Mouse (Mus musculus) CH12.LX (cell line): ENCODE results near the gene Shc2. TPM values are rescaled to one million over a fixed set of nuclear protein-coding genes. Genes with fewer than 3 reads are reported as not detected.

ENCODE experiments used
- DNase-seq: peaks from one replicate; pipeline ENCODE4 v3.0.0-alpha.2; 2013; ENCODE audit errors: extremely low read depth
- H3K27ac ChIP-seq: 2 replicates; pipeline ENCODE4 v1.5.1; 2012; ENCODE audit warnings: low read depth, mild to moderate bottlenecking, control low read depth, moderate library complexity; ENCODE audit not compliant: insufficient read depth
- H3K27me3 ChIP-seq: replicated peaks from 2 replicates; pipeline ENCODE3; 2012; ENCODE audit warnings: inconsistent platforms
- H3K36me3 ChIP-seq, 2 experiments: replicated peaks in 1 of 2; 2 replicates each; pipeline versions ENCODE3 to v1.6.1; 2012; ENCODE audit warnings: inconsistent platforms in 1 of 2, low read length in 1 of 2, mild to moderate bottlenecking in 1 of 2, mixed read lengths in 1 of 2, moderate library complexity in 1 of 2; ENCODE audit not compliant: control insufficient read depth in 1 of 2, insufficient read depth in 1 of 2
- H3K4me1 ChIP-seq, 2 experiments: 2 replicates each; pipeline ENCODE4 v1.6.1; 2012; ENCODE audit warnings: inconsistent platforms in 1 of 2, moderate library complexity in 1 of 2; ENCODE audit not compliant: insufficient read depth in 2 of 2, control insufficient read depth in 1 of 2
- H3K4me2 ChIP-seq: 2 replicates; pipeline ENCODE4 v1.6.1; 2012; ENCODE audit warnings: low read depth, mild to moderate bottlenecking, control low read depth; ENCODE audit not compliant: poor library complexity, insufficient read depth, severe bottlenecking
- H3K4me3 ChIP-seq, 3 experiments: fragments of 150-350 bp in 1 of 3; sonication (generic) in 1 of 3; replicated peaks in 1 of 3; 2 replicates each; pipeline versions ENCODE3 to v1.5.1; 2011 to 2012; ENCODE audit warnings: low read depth in 2 of 3, low read length in 2 of 3, mild to moderate bottlenecking in 2 of 3, moderate library complexity in 2 of 3, control low read depth in 1 of 3, improper control_type of control experiment in 1 of 3, inconsistent platforms in 1 of 3, mixed read lengths in 1 of 3; ENCODE audit not compliant: poor library complexity in 1 of 3
- H3K79me2 ChIP-seq: replicated peaks from 2 replicates; pipeline ENCODE4 v1.6.1; 2012; ENCODE audit warnings: mild to moderate bottlenecking, moderate library complexity; ENCODE audit not compliant: control insufficient read depth, poor library complexity, insufficient read depth, severe bottlenecking; ENCODE audit errors: extremely low read depth
- H3K9ac ChIP-seq: 2 replicates; pipeline ENCODE4 v1.6.1; 2012; ENCODE audit warnings: low read depth, mild to moderate bottlenecking, control low read depth, moderate library complexity; ENCODE audit not compliant: insufficient read depth
- H3K9me3 ChIP-seq: replicated peaks from 2 replicates; pipeline ENCODE3; 2012; ENCODE audit warnings: low read length, inconsistent platforms, mixed read lengths
- CHD2 ChIP-seq: IDR thresholded peaks from 2 replicates; pipeline ENCODE4 v1.6.1; 2011; ENCODE audit warnings: low read length, improper control_type of control experiment
- CTCF ChIP-seq, 2 experiments: IDR thresholded peaks in 1 of 2; conservative IDR thresholded peaks in 1 of 2; 2 replicates each; pipeline ENCODE4 v1.5.1; 2011 to 2012; ENCODE audit warnings: low read depth in 2 of 2, low read length in 2 of 2, improper control_type of control experiment in 1 of 2, inconsistent platforms in 1 of 2, mild to moderate bottlenecking in 1 of 2, moderate library complexity in 1 of 2
- ELF1 ChIP-seq: IDR thresholded peaks from 2 replicates; pipeline ENCODE4 v1.6.1; 2014; ENCODE audit warnings: low read depth, mild to moderate bottlenecking, inconsistent platforms, low read length, improper control_type of control experiment
- EP300 ChIP-seq: IDR thresholded peaks from 2 replicates; pipeline ENCODE4 v1.6.1; 2011; ENCODE audit warnings: low read length, improper control_type of control experiment
- HCFC1 ChIP-seq: IDR thresholded peaks from 2 replicates; pipeline ENCODE4 v1.6.1; 2012; ENCODE audit warnings: low read depth, mild to moderate bottlenecking, inconsistent platforms, low read length, improper control_type of control experiment
- JUN ChIP-seq: IDR thresholded peaks from 2 replicates; pipeline ENCODE4 v1.6.1; 2011; ENCODE audit warnings: low read depth, mild to moderate bottlenecking, low read length, improper control_type of control experiment, moderate library complexity; ENCODE audit not compliant: insufficient read depth
- JUND ChIP-seq: conservative IDR thresholded peaks from 2 replicates; pipeline ENCODE4 v1.6.1; 2011; ENCODE audit warnings: low read depth, low read length, improper control_type of control experiment
- KAT2A ChIP-seq: IDR thresholded peaks from 2 replicates; pipeline ENCODE4 v1.6.1; 2012; ENCODE audit warnings: low read length, improper control_type of control experiment, inconsistent platforms; ENCODE audit not compliant: insufficient replicate concordance
- MAX ChIP-seq: IDR thresholded peaks from 2 replicates; pipeline ENCODE4 v1.6.1; 2011; ENCODE audit warnings: low read length, improper control_type of control experiment
- MAZ ChIP-seq: IDR thresholded peaks from 2 replicates; pipeline ENCODE4 v1.6.1; 2012; ENCODE audit warnings: low read depth, mild to moderate bottlenecking, inconsistent platforms, low read length, improper control_type of control experiment, moderate library complexity
- POLR2A ChIP-seq: IDR thresholded peaks from 2 replicates; pipeline ENCODE4 v1.6.1; 2011; ENCODE audit warnings: low read depth, mild to moderate bottlenecking, improper control_type of control experiment, low read length
- RAD21 ChIP-seq: IDR thresholded peaks from 2 replicates; pipeline ENCODE4 v1.6.1; 2011; ENCODE audit warnings: low read depth, mild to moderate bottlenecking, low read length, improper control_type of control experiment, moderate library complexity
- RCOR1 ChIP-seq: conservative IDR thresholded peaks from 2 replicates; pipeline ENCODE4 v1.6.1; 2012; ENCODE audit warnings: low read depth, mild to moderate bottlenecking, inconsistent platforms, low read length, improper control_type of control experiment
- SMC3 ChIP-seq: IDR thresholded peaks from 2 replicates; pipeline ENCODE4 v1.6.1; 2011; ENCODE audit warnings: low read depth, low read length, improper control_type of control experiment
- TCF12 ChIP-seq: IDR thresholded peaks from 2 replicates; pipeline ENCODE4 v1.6.1; 2014; ENCODE audit warnings: low read depth, mild to moderate bottlenecking, inconsistent platforms, low read length, improper control_type of control experiment
- UBTF ChIP-seq: IDR thresholded peaks from 2 replicates; pipeline ENCODE4 v1.6.1; 2012; ENCODE audit warnings: low read depth, mild to moderate bottlenecking, inconsistent platforms, low read length, improper control_type of control experiment, moderate library complexity
- USF1 ChIP-seq: IDR thresholded peaks from 2 replicates; pipeline ENCODE4 v1.6.1; 2014; ENCODE audit warnings: low read depth, mild to moderate bottlenecking, inconsistent platforms, low read length, improper control_type of control experiment
- ZC3H11A ChIP-seq: IDR thresholded peaks from 2 replicates; pipeline ENCODE4 v1.6.1; 2012; ENCODE audit warnings: low read depth, mild to moderate bottlenecking, inconsistent platforms, low read length, improper control_type of control experiment
- ZKSCAN1 ChIP-seq: IDR thresholded peaks from 2 replicates; pipeline ENCODE4 v1.6.1; 2012; ENCODE audit warnings: low read depth, inconsistent platforms, low read length, improper control_type of control experiment, borderline replicate concordance
- ZMIZ1 ChIP-seq: IDR thresholded peaks from 2 replicates; pipeline ENCODE4 v1.6.1; 2012; ENCODE audit warnings: low read depth, mild to moderate bottlenecking, inconsistent platforms, low read length, improper control_type of control experiment
- dilution Hi-C: fragments of 300-500 bp; cut with MboI; formaldehyde crosslinking; loops from 2 replicates; pipeline ENCODE4 v1.14.3; 2020; ENCODE audit warnings: low sequenced_read_pairs; ENCODE audit not compliant: extremely low pct_unique_long_range_greater_than_20kb, extremely low pct_ligation_motif_present
- in situ Hi-C: fragments of 300-500 bp; cut with MboI; formaldehyde crosslinking; loops from 3 replicates; pipeline ENCODE4 v1.14.3; 2019; ENCODE audit warnings: low sequenced_read_pairs, low pct_ligation_motif_present, low pct_unique_long_range_greater_than_20kb, mixed read lengths
- polyA plus RNA-seq: library from polyadenylated mRNA; unstranded; fragments of >175 nt; gene quantifications from 2 replicates; pipeline ENCODE4 v1.2.1, GENCODE M21; 2012; ENCODE audit warnings: low read depth; ENCODE audit not compliant: insufficient read length
- total RNA-seq, 2 experiments: library from RNA; depleted of rRNA; stranded (reverse); fragments of 300-350 nt in 1 of 2; fragments of >200 nt in 1 of 2; gene quantifications; 2 replicates each; pipeline ENCODE4 v1.2.3; 2012 to 2014

Shc2 gene
- total and polyA plus RNA-seq, 3 experiments = not detected

GRCm38 (mm10) chr10:79594111-79594510 lies 43.6 kb downstream of the Shc2 start:
- Histone ChIP-seq H3K4me2 (no peak overlapping the region), H3K4me3 (no peak overlapping the region)
- in situ Hi-C loops = no loop called here
- no peak for TF ChIP-seq MAX
- no peak for TF ChIP-seq UBTF
- TF ChIP-seq EP300 = no peak
- TF ChIP-seq CHD2 = no peak
- no peak for TF ChIP-seq ZKSCAN1
- TF ChIP-seq, all 38 proteins: peak for 0
- no peak overlapping the region for H3K27ac ChIP-seq
- peaks cover 7 to 12% of the 10 kb centered on the region in 2 experiments for H3K4me1 ChIP-seq
- H3K9me3 ChIP-seq = peaks cover 6% of the 10 kb centered on the region
- no peak for DNase-seq
- H3K27me3 ChIP-seq = peaks cover 49% of the 10 kb centered on the region
- dilution Hi-C loops = no loop called here
- H3K9ac ChIP-seq = no peak overlapping the region
- no peaks in the 10 kb centered on the region for H3K79me2 ChIP-seq
- no peaks in the 10 kb centered on the region for H3K36me3 ChIP-seq

GRCm38 (mm10) chr10:79590702-79591101 lies 47.0 kb downstream of the Shc2 start:
- Histone ChIP-seq H3K27me3 (peaks cover 32% of the 10 kb centered on the region), H3K9me3 (peaks cover 6% of the 10 kb centered on the region), H3K9ac (no peak overlapping the region), H3K4me1 (peaks cover 3 to 14% of the 10 kb centered on the region in 2 experiments; a peak in 2 of 4 replicates), H3K4me2 (no peak overlapping the region), H3K4me3 (no peak overlapping the region), H3K79me2 (no peaks in the 10 kb centered on the region), H3K27ac (no peak overlapping the region), H3K36me3 (no peaks in the 10 kb centered on the region)
- no peak for TF ChIP-seq POLR2A
- no peak for TF ChIP-seq ZMIZ1
- TF ChIP-seq JUND = no peak
- TF ChIP-seq CTCF (conservative IDR thresholded peaks at IDR 0.05 in 1 of 2, IDR thresholded peaks at IDR 0.05 in 1 of 2; ENCODE audit: low read depth in 2 of 2, low read length in 2 of 2) = no peak
- no peak for TF ChIP-seq JUN
- no peak for TF ChIP-seq TCF12
- no peak for TF ChIP-seq RAD21
- TF ChIP-seq SMC3 = no peak
- no peak for TF ChIP-seq MAZ
- TF ChIP-seq RCOR1 = no peak
- TF ChIP-seq HCFC1 = no peak
- no peak for TF ChIP-seq UBTF
- TF ChIP-seq KAT2A = no peak
- no peak for TF ChIP-seq ELF1
- TF ChIP-seq ZC3H11A = no peak
- TF ChIP-seq USF1 = no peak
- dilution Hi-C loops = no loop called here
- in situ Hi-C loops = no loop called here
- DNase-seq = no peak
